Mouse (Mus musculus): ENCODE results near the gene Cybrd1. TPM values are rescaled to one million over a fixed set of nuclear protein-coding genes. Genes with fewer than 3 reads are reported as not detected.

Gene Cybrd1
- polyA plus RNA-seq (2015; fragmentation: Illumina TruSeq; extraction: RNeasy Lipid Tissue Mini Kit (QIAGEN cat#74804); ENCODE audit: insufficient read depth, low read depth, low replicate concordance) = 2.5 TPM

DNA sequence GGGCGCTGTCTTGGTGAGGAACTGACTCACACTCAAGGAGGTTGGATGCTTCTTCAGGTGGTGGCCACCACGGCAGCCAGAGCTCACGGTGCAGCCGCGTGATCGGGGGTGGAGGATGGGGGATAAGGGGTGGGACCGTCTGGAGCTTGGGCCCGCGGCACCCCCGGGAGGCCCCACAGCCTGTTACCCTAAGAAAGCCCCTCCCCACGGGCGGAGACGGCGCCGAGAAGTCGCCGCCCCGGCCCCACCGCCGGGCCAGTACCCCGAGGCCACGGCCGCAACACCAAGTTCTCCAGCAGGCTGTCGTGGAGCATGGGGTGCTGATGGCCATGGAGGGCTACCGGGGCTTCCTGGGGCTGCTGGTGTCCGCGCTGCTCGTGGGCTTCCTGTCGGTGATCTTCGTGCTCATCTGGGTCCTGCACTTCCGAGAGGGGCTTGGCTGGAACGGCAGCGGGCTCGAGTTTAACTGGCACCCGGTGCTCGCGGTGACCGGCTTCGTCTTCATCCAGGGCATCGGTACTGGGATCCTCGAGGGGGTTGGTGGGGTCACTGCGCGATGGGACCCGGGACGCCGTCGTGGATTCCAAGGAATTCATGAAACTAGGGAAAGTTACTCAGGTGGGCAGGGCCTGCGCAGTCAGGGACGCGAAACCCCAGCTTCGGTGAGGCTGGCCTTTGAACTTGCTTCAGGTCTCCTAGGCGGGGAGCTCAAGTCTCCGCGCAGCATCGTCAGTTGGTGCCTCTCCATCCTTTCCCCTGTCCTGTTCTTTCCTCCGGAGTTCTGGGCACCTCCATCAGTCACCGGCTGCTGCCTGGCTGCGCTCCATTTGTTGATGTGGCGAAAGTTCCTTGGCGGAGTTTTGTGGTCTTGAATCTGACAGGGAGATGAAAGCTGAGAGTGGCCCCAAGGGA is at the start of gene Cybrd1:
Gene Cybrd1, plus strand, starts transcription at position 127 of the 912 bp plus-strand sequence.

Other genes with a start within 250 kb of the Cybrd1 start
- 1.6 TPM for gene Dcaf17, start 62.6 kb upstream of the Cybrd1 start, polyA plus RNA-seq (2015; fragmentation: Illumina TruSeq; extraction: RNeasy Lipid Tissue Mini Kit (QIAGEN cat#74804); ENCODE audit: insufficient read depth, low read depth, low replicate concordance)
- gene Mettl8, start 62.3 kb upstream of the Cybrd1 start, polyA plus RNA-seq (2015; fragmentation: Illumina TruSeq; extraction: RNeasy Lipid Tissue Mini Kit (QIAGEN cat#74804); ENCODE audit: insufficient read depth, low read depth, low replicate concordance) = 3.0 TPM
- gene Dync1i2, start 93.8 kb downstream of the Cybrd1 start, polyA plus RNA-seq (2015; fragmentation: Illumina TruSeq; extraction: RNeasy Lipid Tissue Mini Kit (QIAGEN cat#74804); ENCODE audit: insufficient read depth, low read depth, low replicate concordance) = 23.3 TPM
- 4.2 TPM for gene Slc25a12, start 249.8 kb downstream of the Cybrd1 start, polyA plus RNA-seq (2015; fragmentation: Illumina TruSeq; extraction: RNeasy Lipid Tissue Mini Kit (QIAGEN cat#74804); ENCODE audit: insufficient read depth, low read depth, low replicate concordance)

Measured in pancreas, adult 10 weeks (tissue).